Comparison of ENCODE assay signal across 1 mouse cellular context in genomic region chr1:39496995-39497394, GRCm38 (mm10).
TF ChIP-seq lines count a peak whose summit lies in the region.

No protein-coding gene starts in this region.

TF ChIP-seq in MEL, 35 proteins besides CTCF, POLR2A, EP300 and RAD21:
- 0 out of 2 replicates have a peak, but pooled peaks have one; percentile 4 for TF ChIP-seq ZC3H11A (IDR thresholded peaks at IDR 0.05; ENCODE audit: low read depth, low read length)
- TF ChIP-seq ELF1 (IDR thresholded peaks at IDR 0.05; ENCODE audit: low read depth, low read length) = no peak
- no peak for TF ChIP-seq POLR2AphosphoS2 (IDR thresholded peaks at IDR 0.05; ENCODE audit: low read length)
- TF ChIP-seq MYC (IDR thresholded peaks at IDR 0.05; ENCODE audit: low read depth, low read length) = no peak
